Mouse (Mus musculus) hindbrain, embryonic 12.5 days (tissue): ENCODE data around the gene Klf6. TPM values are rescaled to one million over a fixed set of nuclear protein-coding genes. Genes with fewer than 3 reads are reported as not detected.

Source experiments
- ATAC-seq: fragments of 200-750 bp; cut with Nextera tagmentation; 2 replicates; pipeline ENCODE4 v1.8.0; 2017; ENCODE audit warnings: moderate TSS enrichment; ENCODE audit not compliant: low FRiP score
- H3K27ac ChIP-seq: fragments of 300-500 bp; sonication (generic); 2 replicates; pipeline ENCODE4 v1.5.1; 2016; ENCODE audit warnings: mild to moderate bottlenecking
- H3K27me3 ChIP-seq: fragments of 300-500 bp; sonication (generic); 2 replicates; pipeline ENCODE4 v1.6.1; 2016; ENCODE audit warnings: mild to moderate bottlenecking
- H3K36me3 ChIP-seq: fragments of 300-500 bp; sonication (generic); 2 replicates; pipeline ENCODE4 v1.6.1; 2016; ENCODE audit warnings: mild to moderate bottlenecking
- H3K4me1 ChIP-seq: fragments of 300-500 bp; sonication (generic); 2 replicates; pipeline ENCODE4 v1.6.1; 2016
- H3K4me2 ChIP-seq: fragments of 300-500 bp; sonication (generic); replicated peaks from 2 replicates; pipeline ENCODE4 v1.6.1; 2016; ENCODE audit warnings: mild to moderate bottlenecking
- H3K4me3 ChIP-seq: fragments of 300-500 bp; sonication (generic); 2 replicates; pipeline ENCODE4 v1.5.1; 2016; ENCODE audit warnings: mild to moderate bottlenecking
- H3K9ac ChIP-seq: fragments of 300-500 bp; sonication (generic); 2 replicates; pipeline ENCODE4 v1.6.1; 2016; ENCODE audit warnings: mild to moderate bottlenecking, moderate library complexity
- H3K9me3 ChIP-seq: fragments of 300-500 bp; sonication (generic); replicated peaks from 2 replicates; pipeline ENCODE4 v1.6.1; 2016; ENCODE audit warnings: mild to moderate bottlenecking
- WGBS: fragments of 180-500 bp; shearing (Covaris S2); methylation state at CpG from one replicate; pipeline ENCODE4 v1.1.7; 2016; 5-methylcytosine and 5-hydroxymethylcytosine counted together
- polyA plus RNA-seq: library from polyadenylated mRNA; unstranded; fragments of >200 nt; fragmentation: Nextera tagmentation; extraction: Ambion mirVana; gene quantifications from 2 replicates; pipeline ENCODE4 v1.2.1, GENCODE M21; 2016

The Klf6 gene
- polyA plus RNA-seq, 1 experiment from 2014 or later: 92.0 TPM

DNA sequence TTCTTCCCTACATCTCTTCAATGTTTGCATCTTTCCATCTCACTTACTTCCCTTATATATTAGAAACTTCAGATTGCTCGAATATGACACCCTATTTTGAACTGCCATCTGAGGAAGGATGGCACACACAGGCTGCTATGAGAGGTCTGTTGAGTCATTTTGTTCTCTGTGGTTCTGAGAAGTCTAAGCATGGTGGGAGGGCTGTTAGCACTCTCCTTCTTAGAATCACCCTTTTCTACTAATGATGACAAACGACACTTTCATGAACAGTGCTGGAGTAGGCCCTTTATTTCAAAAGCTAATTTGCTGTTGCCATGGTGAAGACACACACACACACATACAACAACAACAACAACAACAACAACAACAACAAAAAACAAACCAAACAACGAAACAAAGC is 28.8 kb downstream of the Klf6 start:
- Histone ChIP-seq H3K27me3 (no peaks in the 10 kb centered on the region), H3K4me2 (no peak overlapping the region), H3K27ac (no peak overlapping the region), H3K9ac (no peak overlapping the region), H3K9me3 (no peaks in the 10 kb centered on the region), H3K4me3 (no peak overlapping the region), H3K36me3 (no peaks in the 10 kb centered on the region), H3K4me1 (no peaks in the 10 kb centered on the region)
- WGBS: 57% methylated on average over 3 of the region's 3 CpGs
- no peak for ATAC-seq

GRCm38 (mm10) chr13:5892684-5893447 is 31.6 kb downstream of the Klf6 start:
- no peak for ATAC-seq
- 75% methylated on average over 9 of the region's 9 CpGs for WGBS

GRCm38 (mm10) chr13:5894910-5895309 is 33.6 kb downstream of the Klf6 start:
- Histone ChIP-seq H3K9me3 (no peaks in the 10 kb centered on the region), H3K27ac (no peak overlapping the region), H3K4me3 (no peak overlapping the region), H3K4me2 (no peak overlapping the region), H3K9ac (no peak overlapping the region), H3K36me3 (no peaks in the 10 kb centered on the region), H3K4me1 (no peaks in the 10 kb centered on the region), H3K27me3 (no peaks in the 10 kb centered on the region)
- 51% methylated on average over 3 of the region's 3 CpGs for WGBS
- ATAC-seq: no peak

More at GRCm38 (mm10) chr13:5892684-5893447, 31.6 kb downstream of the Klf6 start:
- H3K27me3 ChIP-seq: no peaks in the 10 kb centered on the region
- no peak overlapping the region for H3K9ac ChIP-seq
- no peaks in the 10 kb centered on the region for H3K4me1 ChIP-seq
- H3K4me2 ChIP-seq: no peak overlapping the region
- H3K9me3 ChIP-seq: no peaks in the 10 kb centered on the region
- no peak overlapping the region for H3K27ac ChIP-seq
- H3K36me3 ChIP-seq: no peaks in the 10 kb centered on the region
- H3K4me3 ChIP-seq: no peak overlapping the region

GRCm38 (mm10) chr13:5895851-5896250 is 34.6 kb downstream of the Klf6 start:
- Histone ChIP-seq H3K36me3 (no peaks in the 10 kb centered on the region), H3K4me1 (no peaks in the 10 kb centered on the region), H3K27ac (no peak overlapping the region), H3K4me3 (no peak overlapping the region), H3K9me3 (no peaks in the 10 kb centered on the region), H3K4me2 (no peak overlapping the region), H3K27me3 (no peaks in the 10 kb centered on the region), H3K9ac (no peak overlapping the region)
- 60% methylated on average over 3 of the region's 3 CpGs for WGBS
- ATAC-seq: no peak

DNA sequence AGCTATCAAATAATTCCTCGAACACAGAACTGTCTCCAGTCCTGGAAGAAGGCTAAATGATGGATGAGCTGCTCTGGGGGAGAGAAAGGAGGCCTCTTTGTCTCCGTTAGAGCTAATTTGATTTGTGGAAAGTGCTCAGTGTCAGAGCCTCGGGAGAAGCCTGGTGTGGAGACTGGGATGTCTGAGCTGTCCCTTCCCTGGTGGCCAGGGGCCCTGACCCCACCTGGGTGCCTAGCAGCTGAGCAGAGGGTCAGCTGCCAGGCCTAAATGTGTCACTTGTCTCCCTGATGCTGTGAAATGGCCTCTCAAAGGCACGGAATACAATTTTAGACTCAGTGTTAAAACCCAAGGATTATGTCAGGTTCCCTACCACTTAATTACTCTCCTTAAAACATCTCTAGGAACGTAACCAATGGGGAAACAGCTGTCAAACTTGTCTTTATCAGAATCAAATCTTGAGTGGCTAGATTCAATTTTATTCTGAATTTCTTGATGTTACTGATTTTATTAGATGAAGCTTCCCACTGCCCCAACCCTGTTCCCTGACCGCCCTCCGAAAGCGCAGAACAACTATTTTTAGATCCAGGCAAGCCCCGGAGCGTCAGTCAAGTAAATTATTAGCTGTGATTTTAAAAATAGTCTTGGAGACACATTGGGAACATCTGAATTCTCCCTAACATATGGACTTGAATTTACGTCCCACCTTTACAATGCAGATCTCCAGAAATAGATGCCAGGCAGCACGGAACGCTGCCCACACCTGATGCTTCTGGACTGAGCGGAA is 36.1 kb downstream of the Klf6 start:
- Histone ChIP-seq H3K9me3 (no peaks in the 10 kb centered on the region), H3K4me3 (no peak overlapping the region), H3K36me3 (no peaks in the 10 kb centered on the region), H3K27me3 (no peaks in the 10 kb centered on the region), H3K4me1 (no peaks in the 10 kb centered on the region), H3K9ac (no peak overlapping the region), H3K4me2 (no peak overlapping the region), H3K27ac (no peak overlapping the region)
- 61% methylated on average over 14 of the region's 14 CpGs for WGBS
- ATAC-seq: peak; percentile 58; the same call in 1 of the 2 replicates

GRCm38 (mm10) chr13:5899021-5899420 is 37.7 kb downstream of the Klf6 start:
- Histone ChIP-seq H3K9ac (no peak overlapping the region), H3K36me3 (no peaks in the 10 kb centered on the region), H3K9me3 (no peaks in the 10 kb centered on the region), H3K27ac (no peak overlapping the region), H3K4me3 (no peak overlapping the region), H3K4me2 (no peak overlapping the region), H3K27me3 (no peaks in the 10 kb centered on the region), H3K4me1 (no peaks in the 10 kb centered on the region)
- 66% methylated on average over 1 of the region's 1 CpGs for WGBS
- ATAC-seq: no peak

- Histone ChIP-seq H3K9ac (no peak overlapping the region), H3K36me3 (no peaks in the 10 kb centered on the region), H3K4me3 (no peak overlapping the region), H3K27ac (no peak overlapping the region), H3K4me1 (no peaks in the 10 kb centered on the region), H3K27me3 (no peaks in the 10 kb centered on the region), H3K4me2 (no peak overlapping the region), H3K9me3 (no peaks in the 10 kb centered on the region)
- WGBS: 42% methylated on average over 3 of the region's 3 CpGs
- no peak for ATAC-seq
Measured at GRCm38 (mm10) chr13:5899641-5900040, 38.4 kb downstream of the Klf6 start.

DNA sequence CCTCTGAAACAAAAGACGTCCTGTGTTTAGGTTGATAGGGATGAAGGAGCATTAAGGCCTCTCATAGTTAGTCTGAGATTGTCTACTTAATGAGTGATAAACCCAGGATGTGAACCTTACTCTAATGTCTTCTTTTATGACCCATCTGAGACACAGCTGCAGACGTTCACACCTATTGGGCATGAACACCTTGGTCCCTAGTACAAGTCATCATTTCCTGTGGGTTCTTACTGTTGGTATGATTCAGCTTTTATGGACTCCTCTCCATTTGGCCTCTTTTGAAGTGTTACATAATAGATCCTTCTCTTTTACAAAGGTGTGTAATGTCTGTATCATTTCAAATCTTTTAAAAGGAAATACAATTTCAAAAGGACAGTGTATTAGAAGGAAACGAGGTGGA is 51.9 kb downstream of the Klf6 start:
- Histone ChIP-seq H3K27me3 (no peaks in the 10 kb centered on the region), H3K9ac (no peak overlapping the region), H3K4me2 (no peak overlapping the region), H3K9me3 (no peaks in the 10 kb centered on the region), H3K4me1 (no peaks in the 10 kb centered on the region), H3K27ac (no peak overlapping the region), H3K4me3 (no peak overlapping the region), H3K36me3 (no peaks in the 10 kb centered on the region)
- no peak for ATAC-seq
- 79% methylated on average over 3 of the region's 3 CpGs for WGBS

- Histone ChIP-seq H3K9ac (no peak overlapping the region), H3K4me1 (no peaks in the 10 kb centered on the region), H3K4me2 (no peak overlapping the region), H3K27ac (no peak overlapping the region), H3K36me3 (no peaks in the 10 kb centered on the region), H3K27me3 (no peaks in the 10 kb centered on the region), H3K4me3 (no peak overlapping the region), H3K9me3 (no peaks in the 10 kb centered on the region)
- no peak for ATAC-seq
Measured at GRCm38 (mm10) chr13:5917360-5917759, 56.1 kb downstream of the Klf6 start.

- Histone ChIP-seq H3K27ac (no peak overlapping the region), H3K9me3 (no peaks in the 10 kb centered on the region), H3K4me1 (no peaks in the 10 kb centered on the region), H3K36me3 (no peaks in the 10 kb centered on the region), H3K9ac (no peak overlapping the region), H3K4me3 (no peak overlapping the region), H3K4me2 (no peak overlapping the region), H3K27me3 (no peaks in the 10 kb centered on the region)
- WGBS: 88% methylated on average over 4 of the region's 4 CpGs
- no peak for ATAC-seq
Measured at GRCm38 (mm10) chr13:5919966-5920365, 58.7 kb downstream of the Klf6 start.
